Mouse (Mus musculus) gastrocnemius, postnatal 10 days (tissue): ENCODE data around the gene Kctd17. TPM values are rescaled to one million over a fixed set of nuclear protein-coding genes. Genes with fewer than 3 reads are reported as not detected.

Experiments used
- DNase-seq: peaks from one replicate; pipeline ENCODE4 v3.0.0; 2021; ENCODE audit warnings: mixed read lengths
- long read RNA-seq, 2 experiments: library from polyadenylated mRNA; stranded (forward); transcript quantifications; one replicate each; pipeline ENCODE4 v2.0.0; 2021
- total RNA-seq, 2 experiments: library from RNA; stranded (reverse); gene quantifications; 2 replicates each; pipeline ENCODE4 v1.2.3; 2021

Kctd17 gene
- total RNA-seq: 10 to 100 TPM; 48.7 to 62.2 TPM
- long read RNA-seq, experiment 1, transcript Kctd17-202 (6 exons, 986 nt): major isoform, 8 of 64 reads
- long read RNA-seq, experiment 1, partial matches to known transcripts: 48 of 64 reads
- long read RNA-seq, experiment 1, other reads (novel, unspliced or antisense): 4 of 64 reads
- long read RNA-seq, experiment 2, transcript Kctd17-202 (6 exons, 986 nt): major isoform, 5 of 40 reads
- long read RNA-seq, experiment 2, partial matches to known transcripts: 19 of 40 reads
- long read RNA-seq, experiment 2, other reads (novel, unspliced or antisense): 13 of 40 reads

DNA sequence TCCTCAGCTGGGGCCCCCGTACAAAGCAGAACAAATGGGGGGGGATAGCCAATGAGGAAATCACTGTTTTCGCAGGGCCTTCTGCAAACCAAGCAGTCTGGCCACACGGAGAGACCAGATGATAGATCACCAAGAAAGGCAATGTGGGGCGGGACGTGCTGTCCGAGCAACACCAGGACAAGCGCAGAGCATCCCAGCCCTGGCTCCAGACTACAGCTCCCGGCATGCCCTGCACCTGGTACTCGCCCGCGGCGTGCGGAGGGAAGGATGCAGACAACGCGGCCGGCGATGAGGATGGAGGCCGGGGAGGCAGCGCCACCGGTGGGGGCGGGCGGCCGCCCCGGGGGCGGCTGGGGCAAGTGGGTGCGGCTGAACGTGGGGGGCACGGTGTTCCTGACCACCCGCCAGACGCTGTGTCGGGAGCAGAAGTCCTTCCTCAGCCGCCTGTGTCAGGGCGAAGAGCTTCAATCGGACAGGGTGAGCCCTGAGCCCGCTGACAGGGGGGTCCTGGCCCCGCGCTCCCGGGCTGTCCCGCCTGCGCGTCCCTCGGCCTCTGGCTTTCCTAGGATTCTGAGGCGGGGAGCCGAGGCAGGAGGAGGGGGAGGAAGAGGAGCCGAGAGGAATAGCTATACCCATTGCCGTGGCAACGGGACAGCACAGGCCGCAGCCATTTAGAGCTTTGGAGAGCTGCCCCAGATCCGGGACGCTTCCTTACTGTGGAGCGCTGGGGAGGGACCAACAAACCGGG lies at the start of gene Kctd17:
TSS of gene Kctd17 (plus strand) at position 174 of the 748 bp plus-strand sequence.
- DNase-seq: peak; percentile 77

DNA sequence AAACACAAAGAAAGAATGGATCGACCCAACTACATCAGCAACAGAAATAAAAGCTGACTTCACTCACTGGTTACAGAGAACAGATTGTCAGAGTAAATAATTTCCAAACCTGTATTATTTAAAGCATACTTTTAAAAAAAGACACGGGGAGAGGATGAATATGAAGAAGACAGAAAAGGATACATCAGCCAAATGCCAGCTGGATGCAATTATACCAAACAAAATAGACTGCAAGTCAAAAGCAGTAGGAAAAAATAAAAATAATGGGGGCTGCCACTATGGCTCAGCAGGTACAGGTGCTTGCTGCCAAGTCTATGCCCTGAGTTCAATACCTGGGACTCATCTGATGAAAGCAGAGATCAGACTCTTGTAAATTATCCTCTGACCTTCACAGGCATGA lies 48.2 kb upstream of the Kctd17 start:
- no peak for DNase-seq

- DNase-seq: no peak
Observed at GRCm38 (mm10) chr15:78380741-78381140, 47.6 kb upstream of the Kctd17 start.

DNA sequence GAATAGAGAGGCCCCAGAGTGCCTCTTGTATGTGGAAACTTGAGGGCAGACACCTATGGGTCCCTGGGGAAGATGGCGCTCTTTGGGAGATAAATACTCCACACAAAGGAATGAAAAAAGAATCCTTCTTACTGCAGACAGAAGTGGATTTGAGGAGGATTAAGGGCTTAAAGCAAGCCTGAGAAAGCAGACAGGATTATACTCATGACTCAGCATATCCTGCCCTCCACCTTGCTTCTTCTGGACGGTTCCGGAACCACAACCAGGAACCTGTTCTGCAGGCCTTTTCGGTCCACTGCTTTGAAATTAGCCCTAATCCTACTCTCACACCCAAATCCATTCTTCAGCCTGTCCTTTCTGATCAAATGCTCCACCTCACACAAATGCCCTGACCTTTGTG lies 46.2 kb upstream of the Kctd17 start:
- no peak for DNase-seq

DNA sequence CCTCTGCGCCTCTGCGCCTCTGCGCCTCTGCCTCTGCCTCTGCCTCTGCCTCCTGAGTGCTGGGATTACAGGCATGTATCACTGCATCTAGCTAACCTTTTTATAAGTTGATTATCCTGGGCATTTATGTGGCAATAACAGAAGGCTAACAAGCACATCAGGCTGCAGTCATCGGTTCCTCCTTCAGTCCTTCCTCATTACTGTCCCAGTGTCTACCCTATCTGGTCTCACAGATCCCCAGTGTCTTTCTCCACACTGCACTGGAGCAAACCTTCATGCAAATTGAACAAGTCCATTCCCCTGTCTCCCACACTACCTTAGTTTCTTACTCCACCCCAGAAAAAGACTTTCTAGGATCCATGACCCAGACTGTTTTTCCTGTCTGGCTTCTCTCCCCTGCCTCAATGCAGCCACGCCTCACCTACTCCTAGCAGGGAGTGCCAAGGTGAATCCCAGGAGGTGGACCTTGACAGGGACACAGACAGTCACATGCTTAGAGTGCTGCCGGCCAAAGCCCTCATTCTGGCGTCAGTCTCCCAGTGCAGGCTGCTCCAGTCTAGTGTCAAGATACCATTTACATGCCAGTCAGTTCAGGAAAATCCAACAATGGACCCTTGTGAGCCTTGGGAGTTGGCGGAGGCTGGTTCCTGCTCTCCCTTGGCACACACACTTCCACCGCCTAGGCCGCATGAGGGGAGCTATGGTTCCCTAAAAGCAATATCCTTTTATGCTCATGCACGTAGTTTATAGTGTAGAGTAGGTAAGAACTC lies 44.7 kb upstream of the Kctd17 start:
- DNase-seq: no peak

GRCm38 (mm10) chr15:78384220-78385116 lies 43.9 kb upstream of the Kctd17 start:
- no peak for DNase-seq

DNA sequence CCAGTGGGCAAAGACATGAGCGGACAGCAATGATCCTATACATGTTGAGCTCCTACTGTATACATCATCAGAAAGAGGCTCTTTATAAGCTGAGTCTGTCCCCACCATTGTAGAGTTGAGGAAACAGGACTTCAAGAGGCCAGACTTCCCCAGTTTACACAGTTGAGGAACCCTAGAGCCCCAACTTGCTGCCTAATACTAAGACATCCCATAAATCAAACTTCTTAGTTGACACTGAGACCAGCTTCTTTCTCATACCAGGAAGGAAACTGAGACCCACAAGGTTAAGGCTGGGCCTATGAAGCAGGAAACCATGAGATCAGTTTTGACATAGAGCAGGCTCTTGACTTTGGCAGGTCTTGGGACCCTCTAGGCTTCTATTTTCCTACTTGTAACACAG lies 42.8 kb upstream of the Kctd17 start:
- no peak for DNase-seq

- DNase-seq: no peak
Observed at GRCm38 (mm10) chr15:78390855-78391254, 37.5 kb upstream of the Kctd17 start.

DNA sequence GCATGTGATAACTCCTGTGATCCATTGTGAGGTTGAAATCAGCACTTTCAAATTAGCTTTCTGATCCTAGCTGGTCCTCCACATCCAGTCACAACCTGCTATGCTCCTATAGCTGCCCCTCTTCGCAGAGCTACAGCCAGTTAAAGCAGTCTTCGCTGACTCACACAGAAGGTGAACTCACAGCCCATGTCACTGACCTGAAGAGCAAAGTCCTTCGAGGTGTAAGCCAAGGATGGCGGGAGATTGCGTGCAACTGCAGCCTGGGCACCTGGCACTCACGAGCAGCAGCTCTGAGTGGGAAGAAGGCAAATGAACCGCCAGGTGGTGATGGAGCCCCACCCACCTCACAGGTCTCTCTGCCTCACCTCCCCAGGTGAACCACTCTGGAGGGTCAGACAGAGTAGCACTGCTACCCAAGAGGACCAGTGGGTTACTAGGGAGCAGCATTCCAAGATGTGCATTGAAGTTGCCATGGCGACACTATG lies 32.8 kb upstream of the Kctd17 start, which contains the start of gene Tex33:
TSS of gene Tex33 (minus strand) at position 435 of the 485 bp plus-strand sequence.
- DNase-seq: no peak

DNA sequence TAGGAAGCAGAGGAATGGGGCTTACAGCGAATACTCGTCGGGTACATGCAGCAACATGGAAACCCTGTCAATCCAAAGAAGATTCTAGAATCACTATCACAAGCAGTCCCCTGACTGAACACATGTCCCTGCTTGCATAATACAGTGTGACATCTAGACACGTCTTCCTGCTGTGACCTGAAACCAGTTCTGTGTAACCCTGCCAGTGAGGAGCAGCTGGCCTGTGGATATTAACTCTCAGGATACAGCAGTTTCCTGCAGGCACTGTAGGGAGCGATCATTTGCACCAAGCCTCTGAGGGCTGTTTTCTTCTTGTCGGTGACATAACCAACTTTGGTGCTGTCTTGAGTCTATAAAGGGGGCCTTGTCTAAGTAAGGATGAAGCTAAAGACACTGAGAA lies 27.0 kb upstream of the Kctd17 start:
- no peak for DNase-seq

DNA sequence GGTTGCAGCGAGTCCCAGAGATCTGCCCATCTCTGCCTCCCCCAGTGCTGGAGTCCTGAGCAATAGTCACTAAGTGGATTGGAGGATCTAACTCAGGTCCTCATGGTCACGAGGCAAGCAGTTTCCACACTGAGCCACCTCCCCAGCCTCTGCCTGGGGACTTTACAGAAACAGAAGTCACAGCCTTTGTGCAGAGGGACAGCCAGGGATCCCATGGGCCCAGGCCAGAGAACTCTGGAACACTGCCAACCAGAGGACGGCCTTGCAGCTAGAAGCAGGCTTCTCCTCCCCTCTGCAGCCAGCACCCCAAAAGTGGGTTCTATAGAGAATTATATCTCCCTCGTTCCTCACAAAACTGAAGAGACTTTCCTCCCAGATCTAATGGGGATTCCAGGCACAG lies 26.4 kb upstream of the Kctd17 start:
- DNase-seq: peak; percentile 68

DNA sequence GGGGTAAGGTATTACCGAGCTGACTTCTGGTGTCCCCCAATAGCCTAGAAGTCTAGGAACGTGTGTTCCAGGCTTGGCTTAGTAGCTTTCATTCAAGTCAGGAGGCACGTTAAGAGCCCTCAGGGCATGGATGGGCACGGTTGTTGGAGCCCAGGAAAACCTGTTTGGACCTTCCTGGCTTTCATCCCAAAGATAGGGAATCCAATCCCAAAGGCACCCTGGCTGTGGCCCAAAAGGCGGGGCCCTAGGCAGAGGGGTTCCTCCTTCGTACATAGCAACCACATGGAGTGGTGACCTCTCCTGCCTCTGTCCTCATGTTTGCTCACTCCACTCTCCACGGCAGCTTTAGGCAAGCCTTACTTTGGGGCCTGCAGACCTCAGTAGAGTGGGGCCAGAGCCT lies 25.9 kb upstream of the Kctd17 start:
- peak; percentile 33 for DNase-seq

DNA sequence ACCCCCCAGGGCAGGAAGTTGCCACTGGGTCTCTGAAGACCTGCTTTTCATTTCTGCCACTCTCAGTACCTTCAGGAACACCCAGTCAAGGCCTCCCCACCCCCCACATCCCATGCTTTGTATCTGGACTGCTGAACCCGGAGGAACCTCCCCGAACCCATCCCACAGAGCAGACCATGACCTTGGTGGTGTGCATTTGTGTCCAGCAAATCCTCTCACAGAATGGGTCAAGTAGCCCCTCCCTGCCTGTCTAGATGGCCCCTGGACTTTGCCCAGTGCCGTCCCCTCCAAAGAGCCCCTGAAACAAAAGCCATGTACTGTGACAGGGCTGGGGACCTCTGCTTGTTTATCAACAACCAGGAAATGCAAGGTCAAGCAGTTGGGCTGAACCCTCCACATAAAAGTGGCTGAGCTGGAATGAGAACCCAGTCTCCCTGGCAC lies 25.0 kb upstream of the Kctd17 start:
- DNase-seq: no peak

DNA sequence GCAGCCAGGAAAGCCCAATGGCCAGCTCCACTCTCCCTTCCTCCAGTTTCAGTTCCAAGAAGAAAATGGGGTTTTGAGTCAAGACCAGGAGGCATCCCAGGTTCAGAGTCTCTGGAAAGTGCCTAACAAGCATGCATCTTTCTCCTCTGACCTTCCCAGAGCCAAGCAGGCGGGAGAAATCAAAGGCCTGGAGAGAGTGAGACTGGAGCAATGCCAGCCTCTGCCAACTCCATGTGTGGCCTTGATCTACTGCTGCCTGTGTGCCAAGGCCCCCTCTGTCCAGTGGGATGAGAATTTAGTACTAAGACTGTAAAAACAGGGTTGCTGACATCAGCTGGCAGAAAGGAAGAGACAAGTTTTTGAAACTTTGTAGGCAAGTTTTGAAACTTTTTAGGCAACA lies 24.5 kb upstream of the Kctd17 start:
- DNase-seq: peak; percentile 37

DNA sequence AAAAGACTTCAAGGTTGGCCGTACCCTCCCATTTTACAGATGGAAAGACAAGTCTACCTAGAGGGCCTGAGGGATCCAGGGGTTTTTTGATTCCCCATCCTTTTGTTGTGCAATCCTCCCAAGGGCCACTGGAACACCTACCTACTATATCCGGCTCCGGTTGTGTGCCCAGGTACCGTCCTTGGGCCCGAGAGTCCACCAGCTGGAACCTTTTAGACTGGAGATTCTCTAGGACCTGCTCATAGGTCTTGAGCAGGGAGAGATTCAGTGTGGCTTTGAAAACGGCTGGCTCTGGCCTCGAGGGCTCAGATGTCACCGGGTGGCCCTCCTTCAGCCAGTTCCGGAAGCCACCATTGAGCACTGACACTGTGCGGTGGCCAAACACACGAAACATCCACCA lies 23.3 kb upstream of the Kctd17 start:
- DNase-seq: no peak

GRCm38 (mm10) chr15:78405517-78406211 lies 22.7 kb upstream of the Kctd17 start, which contains the start of gene Tst:
Tst (minus strand) TSS chr15:78405907.
- peak; percentile 80 for DNase-seq

GRCm38 (mm10) chr15:78406293-78406934 lies 21.9 kb upstream of the Kctd17 start, which contains the start of gene Mpst:
Mpst (plus strand) TSS chr15:78406416.
- peak; percentile 84 for DNase-seq

DNA sequence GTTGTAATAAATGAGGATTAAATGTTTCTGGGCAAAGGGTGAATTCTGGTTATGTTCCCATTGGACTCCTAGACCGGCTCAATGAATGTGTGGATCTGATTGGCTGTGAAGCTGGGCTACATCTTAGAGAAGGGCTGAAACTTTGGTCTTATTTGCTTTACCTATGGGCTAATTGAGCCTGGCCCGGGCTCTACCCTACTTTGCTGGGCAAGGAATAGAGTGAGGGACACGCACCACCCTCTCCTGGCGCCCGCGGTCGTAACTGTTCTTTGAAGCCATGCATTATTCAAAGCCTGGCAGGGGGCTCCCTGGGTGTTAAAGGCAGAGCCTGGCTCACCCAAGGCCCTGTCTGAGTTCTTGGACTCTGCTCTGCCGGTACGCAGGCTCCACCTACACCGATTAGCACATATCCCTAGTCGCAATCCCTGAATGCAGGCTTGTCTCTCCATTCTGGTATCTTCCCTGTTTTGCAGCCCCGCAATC lies 18.8 kb upstream of the Kctd17 start:
- no peak for DNase-seq

DNA sequence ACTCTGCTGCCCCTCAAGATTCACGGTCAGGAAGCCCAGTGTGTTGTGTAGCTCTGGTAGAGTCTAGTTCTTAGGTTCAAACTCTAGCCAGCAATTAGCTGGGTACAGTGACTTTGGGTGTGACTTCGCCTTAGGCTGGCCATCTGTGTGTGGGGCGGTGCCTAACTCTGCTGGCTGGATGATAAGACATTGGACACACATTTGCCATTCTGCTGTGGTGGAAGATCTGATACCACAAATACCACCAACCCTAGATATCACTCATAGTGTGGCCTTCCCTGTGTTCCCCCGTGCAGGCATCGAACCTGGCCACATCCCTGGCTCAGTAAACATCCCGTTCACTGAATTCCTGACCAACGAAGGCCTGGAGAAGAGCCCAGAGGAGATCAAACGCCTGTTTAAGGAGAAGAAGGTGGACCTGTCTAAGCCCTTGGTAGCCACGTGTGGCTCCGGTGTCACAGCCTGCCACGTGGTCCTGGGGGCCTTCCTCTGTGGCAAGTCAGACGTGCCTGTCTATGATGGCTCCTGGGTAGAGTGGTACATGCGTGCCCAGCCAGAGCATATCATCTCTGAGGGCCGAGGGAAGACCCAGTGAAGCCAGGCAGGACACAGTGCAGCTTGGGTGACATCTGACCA lies 15.2 kb upstream of the Kctd17 start:
- no peak for DNase-seq

GRCm38 (mm10) chr15:78413719-78414117 lies 14.6 kb upstream of the Kctd17 start:
- DNase-seq: no peak
